Mouse (Mus musculus): ENCODE measurements around the gene L3mbtl4. TPM values are rescaled to one million over a fixed set of nuclear protein-coding genes. Genes with fewer than 3 reads are reported as not detected.
A peak's percentile ranks its signal among the peaks of the same experiment; 100 is the strongest.

L3mbtl4 gene
- polyA plus RNA-seq, 1 experiment from 2014 or later: 1.1 TPM

- no peak overlapping the region for H3K27ac ChIP-seq
- no peak overlapping the region for H3K4me3 ChIP-seq (replicated peaks; ENCODE audit: low read depth, low read length)
- ATAC-seq (replicated peaks; ENCODE audit: low FRiP score, low read depth) (no peak), DNase-seq (ENCODE audit: low spot score) (no peak)
- H3K36me3 ChIP-seq (ENCODE audit: insufficient read depth, low read length): no peaks in the 10 kb centered on the region
- H3K4me2 ChIP-seq (ENCODE audit: low read length): no peak overlapping the region
- H3K9ac ChIP-seq (ENCODE audit: low read depth, low read length): no peak overlapping the region
- H3K9me3 ChIP-seq (replicated peaks; ENCODE audit: low read length): no peaks in the 10 kb centered on the region
- TF ChIP-seq CTCF (IDR thresholded peaks at IDR 0.05; ENCODE audit: low read depth): no peak
- 61% methylated on average over 9 of the region's 9 CpGs for WGBS
- no peaks in the 10 kb centered on the region for H3K27me3 ChIP-seq (ENCODE audit: insufficient read depth, low read length)
- H3K4me1 ChIP-seq (replicated peaks; ENCODE audit: insufficient read depth, low read length): no peaks in the 10 kb centered on the region
These were observed 18.2 kb downstream of the L3mbtl4 start for GRCm38 (mm10) chr17:68291713-68292364.

GRCm38 (mm10) chr17:68308381-68308780, 34.8 kb downstream of the L3mbtl4 start:
- Histone ChIP-seq H3K9ac (ENCODE audit: low read depth, low read length) (no peak overlapping the region), H3K9me3 (replicated peaks; ENCODE audit: low read length) (no peaks in the 10 kb centered on the region), H3K27me3 (ENCODE audit: insufficient read depth, low read length) (no peaks in the 10 kb centered on the region), H3K4me1 (replicated peaks; ENCODE audit: insufficient read depth, low read length) (no peaks in the 10 kb centered on the region), H3K27ac (no peak overlapping the region), H3K4me2 (ENCODE audit: low read length) (no peak overlapping the region), H3K4me3 (replicated peaks; ENCODE audit: low read depth, low read length) (no peak overlapping the region), H3K36me3 (ENCODE audit: insufficient read depth, low read length) (no peaks in the 10 kb centered on the region)
- TF ChIP-seq CTCF (IDR thresholded peaks at IDR 0.05; ENCODE audit: low read depth): no peak
- ATAC-seq (replicated peaks; ENCODE audit: low FRiP score, low read depth): no peak
- no peak for DNase-seq (ENCODE audit: low spot score)
- 82% methylated on average over 6 of the region's 6 CpGs for WGBS

DNA sequence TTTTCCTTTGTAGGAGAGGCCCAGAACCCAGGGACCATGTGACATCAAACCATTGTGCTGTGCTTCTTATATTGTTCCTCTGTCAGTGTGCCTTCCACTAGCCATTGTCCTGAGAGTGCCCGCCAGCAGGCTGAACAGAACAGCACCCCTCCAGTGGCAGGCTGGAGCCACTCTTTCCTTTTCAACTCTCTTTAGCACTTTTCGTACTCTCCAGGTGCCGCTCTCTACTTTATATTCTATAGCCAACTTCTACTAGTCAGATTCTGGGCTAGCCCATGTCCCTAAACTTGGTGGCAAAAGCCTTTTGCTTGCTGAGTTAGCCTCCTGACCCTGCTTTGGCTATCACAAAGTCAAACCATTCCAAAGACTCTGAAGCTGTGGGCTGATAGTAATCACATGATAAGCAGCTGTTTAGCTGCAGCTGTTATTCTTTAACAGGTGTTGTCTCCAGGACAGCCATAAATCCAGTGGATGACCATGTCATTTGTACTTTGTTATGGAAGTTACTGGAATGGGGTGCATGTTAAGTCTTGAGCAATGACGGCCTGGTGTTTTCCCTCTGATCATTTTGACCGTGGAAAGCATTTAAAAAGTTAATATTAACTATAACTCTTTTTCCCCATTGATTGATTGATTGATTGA, 38.8 kb downstream of the L3mbtl4 start:
- H3K4me3 ChIP-seq (replicated peaks; ENCODE audit: low read depth, low read length): no peak overlapping the region
- no peak overlapping the region for H3K9ac ChIP-seq (ENCODE audit: low read depth, low read length)
- whole genome bisulfite sequencing: 76% methylated on average over 5 of the region's 5 CpGs
- ATAC-seq (replicated peaks; ENCODE audit: low FRiP score, low read depth) (no peak), DNase-seq (ENCODE audit: low spot score) (no peak)
- H3K9me3 ChIP-seq (replicated peaks; ENCODE audit: low read length): no peaks in the 10 kb centered on the region
- no peaks in the 10 kb centered on the region for H3K36me3 ChIP-seq (ENCODE audit: insufficient read depth, low read length)
- no peaks in the 10 kb centered on the region for H3K4me1 ChIP-seq (replicated peaks; ENCODE audit: insufficient read depth, low read length)
- H3K27me3 ChIP-seq (ENCODE audit: insufficient read depth, low read length): no peaks in the 10 kb centered on the region
- no peak overlapping the region for H3K4me2 ChIP-seq (ENCODE audit: low read length)
- no peak for TF ChIP-seq CTCF (IDR thresholded peaks at IDR 0.05; ENCODE audit: low read depth)
- H3K27ac ChIP-seq: no peak overlapping the region

DNA sequence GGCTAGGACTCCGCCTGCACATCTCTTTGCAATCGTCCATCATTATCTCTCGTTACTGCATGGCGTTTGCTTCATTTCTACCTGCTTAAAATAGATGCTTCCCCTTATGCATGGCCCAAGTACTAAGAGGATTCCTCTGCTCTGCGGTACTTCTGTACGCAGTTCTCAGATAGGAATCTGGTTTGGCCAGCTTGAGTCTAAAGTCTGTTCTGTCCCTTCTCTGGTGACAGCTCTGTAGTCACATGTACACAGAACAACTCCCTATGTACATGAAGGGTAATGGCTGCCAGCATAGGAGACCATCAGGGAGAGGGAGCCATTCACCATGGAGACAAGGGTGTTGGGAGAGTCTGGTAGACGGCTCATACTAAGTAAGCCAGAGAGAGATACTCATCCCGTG, 47.3 kb downstream of the L3mbtl4 start:
- DNase-seq (ENCODE audit: low spot score) (no peak), ATAC-seq (replicated peaks; ENCODE audit: low FRiP score, low read depth) (no peak)
- Histone ChIP-seq H3K9me3 (replicated peaks; ENCODE audit: low read length) (no peaks in the 10 kb centered on the region), H3K27ac (no peak overlapping the region), H3K9ac (ENCODE audit: low read depth, low read length) (no peak overlapping the region), H3K4me1 (replicated peaks; ENCODE audit: insufficient read depth, low read length) (no peaks in the 10 kb centered on the region), H3K27me3 (ENCODE audit: insufficient read depth, low read length) (no peaks in the 10 kb centered on the region), H3K36me3 (ENCODE audit: insufficient read depth, low read length) (no peaks in the 10 kb centered on the region), H3K4me2 (ENCODE audit: low read length) (no peak overlapping the region), H3K4me3 (replicated peaks; ENCODE audit: low read depth, low read length) (no peak overlapping the region)
- 90% methylated on average over 8 of the region's 8 CpGs for WGBS
- TF ChIP-seq CTCF (IDR thresholded peaks at IDR 0.05; ENCODE audit: low read depth): no peak

- no peaks in the 10 kb centered on the region for H3K27me3 ChIP-seq (ENCODE audit: insufficient read depth, low read length)
- no peaks in the 10 kb centered on the region for H3K4me1 ChIP-seq (replicated peaks; ENCODE audit: insufficient read depth, low read length)
- H3K9ac ChIP-seq (ENCODE audit: low read depth, low read length): no peak overlapping the region
- no peak overlapping the region for H3K4me2 ChIP-seq (ENCODE audit: low read length)
- H3K36me3 ChIP-seq (ENCODE audit: insufficient read depth, low read length): no peaks in the 10 kb centered on the region
- TF ChIP-seq CTCF (IDR thresholded peaks at IDR 0.05; ENCODE audit: low read depth): no peak
- no peak for ATAC-seq (replicated peaks; ENCODE audit: low FRiP score, low read depth)
- no peaks in the 10 kb centered on the region for H3K9me3 ChIP-seq (replicated peaks; ENCODE audit: low read length)
- no peak overlapping the region for H3K4me3 ChIP-seq (replicated peaks; ENCODE audit: low read depth, low read length)
- no peak overlapping the region for H3K27ac ChIP-seq
- no peak for DNase-seq (ENCODE audit: low spot score)
- 48% methylated on average over 3 of the region's 3 CpGs for WGBS
These were observed 49.0 kb downstream of the L3mbtl4 start for GRCm38 (mm10) chr17:68322607-68323006.

GRCm38 (mm10) chr17:68332225-68332624, 58.6 kb downstream of the L3mbtl4 start:
- no peak overlapping the region for H3K27ac ChIP-seq
- H3K27me3 ChIP-seq (ENCODE audit: insufficient read depth, low read length): no peaks in the 10 kb centered on the region
- 87% methylated on average over 5 of the region's 5 CpGs for WGBS
- no peak for DNase-seq (ENCODE audit: low spot score)
- H3K9me3 ChIP-seq (replicated peaks; ENCODE audit: low read length): no peaks in the 10 kb centered on the region
- no peak overlapping the region for H3K4me2 ChIP-seq (ENCODE audit: low read length)
- ATAC-seq (replicated peaks; ENCODE audit: low FRiP score, low read depth): no peak
- no peak overlapping the region for H3K4me3 ChIP-seq (replicated peaks; ENCODE audit: low read depth, low read length)
- no peaks in the 10 kb centered on the region for H3K36me3 ChIP-seq (ENCODE audit: insufficient read depth, low read length)
- no peak overlapping the region for H3K9ac ChIP-seq (ENCODE audit: low read depth, low read length)
- TF ChIP-seq CTCF (IDR thresholded peaks at IDR 0.05; ENCODE audit: low read depth): peak; percentile 30
- no peaks in the 10 kb centered on the region for H3K4me1 ChIP-seq (replicated peaks; ENCODE audit: insufficient read depth, low read length)
